Mouse (Mus musculus) left cerebral cortex, adult 8-10 months (tissue): Measurements from ENCODE around the gene Ddx19a. TPM values are rescaled to one million over a fixed set of nuclear protein-coding genes. Genes with fewer than 3 reads are reported as not detected.
"Not testable (repeated sequence)": the region's sequence is repeated elsewhere in the genome, so short reads cannot be mapped to it uniquely, and the experiment has no call there.

Experiments used
- DNase-seq, 2 experiments: peaks; one replicate each; pipeline ENCODE4 v3.0.0; 2022; ENCODE audit warnings: low spot score in 2 of 2
- total RNA-seq, 4 experiments: library from RNA; stranded (reverse); gene quantifications; 2 replicates each; pipeline ENCODE4 v1.2.4; 2022

Gene Ddx19a
- 10 to 100 TPM; 24.6 to 27.5 (median 26.4) TPM for total RNA-seq

- DNase-seq: peak; percentile 77 to 83
Observed at GRCm38 (mm10) chr8:110997547-110998531, at the start of gene Ddx19a. Gene Ddx19a, minus strand, starts transcription at chr8:110997800.

DNA sequence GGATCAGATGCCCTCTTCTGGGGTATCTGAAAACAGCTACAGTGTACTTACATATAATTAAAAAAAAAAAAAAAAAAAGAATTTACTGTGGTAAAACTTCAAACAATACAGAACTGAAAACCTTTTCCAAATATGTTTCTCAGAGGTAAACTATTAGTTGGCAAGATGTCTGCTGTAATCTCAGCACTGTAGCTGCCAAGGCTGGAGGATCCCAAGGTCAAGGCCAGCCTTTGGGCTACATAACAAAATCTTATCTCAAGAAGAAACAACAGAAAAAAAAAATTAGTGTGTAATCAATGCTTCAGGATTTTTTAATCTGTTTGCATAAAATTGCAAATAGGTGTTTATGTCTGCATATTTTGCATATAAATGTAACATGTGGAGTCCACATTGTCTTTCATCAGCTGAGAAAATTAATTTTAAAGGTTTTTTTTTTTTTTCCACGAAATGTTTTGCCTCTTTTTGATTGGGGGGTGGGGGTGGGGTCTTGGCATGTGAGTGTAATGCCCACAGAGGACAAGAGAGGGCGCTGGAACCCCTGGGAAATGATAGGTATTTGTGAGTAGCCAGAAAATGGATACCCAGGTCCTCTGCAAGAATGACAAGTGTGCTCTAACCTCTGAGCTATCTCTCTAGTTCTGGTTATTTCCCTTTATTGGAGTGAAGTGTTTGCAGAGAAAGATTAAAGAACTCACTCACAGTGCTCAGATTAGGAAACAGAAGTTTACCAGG, 46.6 kb upstream of the Ddx19a start:
- no peak for DNase-seq

- DNase-seq: no peak
Observed at GRCm38 (mm10) chr8:111042546-111042945, 44.9 kb upstream of the Ddx19a start.

DNA sequence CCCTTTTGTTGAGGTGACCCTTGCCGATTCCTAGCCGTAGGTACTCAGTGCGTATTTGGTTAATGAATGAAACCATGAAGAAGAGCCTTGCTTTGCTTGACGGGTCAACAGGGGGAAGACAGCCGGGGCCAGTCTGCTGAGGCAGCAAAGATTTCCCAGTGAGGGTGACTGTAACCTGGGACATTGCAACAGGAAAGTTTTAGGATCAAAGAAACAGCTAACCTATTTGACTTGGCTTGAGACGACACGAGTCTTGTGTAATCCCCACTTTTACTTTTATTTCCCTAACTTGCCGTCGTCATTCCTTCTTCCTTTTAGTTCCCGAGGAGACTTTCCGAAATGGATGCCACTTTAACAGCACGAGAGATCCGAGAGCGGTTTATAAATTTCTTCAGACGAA, 39.0 kb upstream of the Ddx19a start:
- no peak for DNase-seq

DNA sequence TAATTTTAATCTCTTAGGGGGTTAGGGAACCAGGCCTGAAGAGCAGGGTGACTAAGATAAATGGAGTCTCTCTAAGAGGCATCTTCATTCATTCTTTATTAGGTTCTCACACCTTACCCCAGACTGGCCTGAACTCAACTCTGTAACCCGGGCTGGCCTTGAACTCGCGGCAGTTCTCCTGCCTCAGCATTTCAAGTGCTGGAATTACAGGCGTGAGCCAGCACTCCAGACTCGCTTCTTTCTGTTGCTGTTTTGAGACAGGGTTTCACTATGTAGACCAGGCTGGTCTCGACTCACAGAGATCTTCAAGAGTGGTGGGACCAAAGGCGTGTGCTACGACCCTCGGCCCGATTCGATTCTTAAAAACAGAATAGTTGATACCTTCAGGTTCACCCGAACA, 36.7 kb upstream of the Ddx19a start:
- no peak for DNase-seq

- DNase-seq: peak; percentile 94 to 99
Observed at GRCm38 (mm10) chr8:111033482-111034215, 36.0 kb upstream of the Ddx19a start.

- no peak for DNase-seq
Observed at GRCm38 (mm10) chr8:111032916-111033315, 35.3 kb upstream of the Ddx19a start, which contains the start of gene Aars. Gene Aars, plus strand, starts transcription at chr8:111033144.

- no peak for DNase-seq
Observed at GRCm38 (mm10) chr8:111031572-111031971, 34.0 kb upstream of the Ddx19a start, which contains the start of gene Ddx19b. Gene Ddx19b, minus strand, starts transcription at chr8:111031751.

- DNase-seq: no peak
Observed at GRCm38 (mm10) chr8:111030045-111030444, 32.4 kb upstream of the Ddx19a start.

DNA sequence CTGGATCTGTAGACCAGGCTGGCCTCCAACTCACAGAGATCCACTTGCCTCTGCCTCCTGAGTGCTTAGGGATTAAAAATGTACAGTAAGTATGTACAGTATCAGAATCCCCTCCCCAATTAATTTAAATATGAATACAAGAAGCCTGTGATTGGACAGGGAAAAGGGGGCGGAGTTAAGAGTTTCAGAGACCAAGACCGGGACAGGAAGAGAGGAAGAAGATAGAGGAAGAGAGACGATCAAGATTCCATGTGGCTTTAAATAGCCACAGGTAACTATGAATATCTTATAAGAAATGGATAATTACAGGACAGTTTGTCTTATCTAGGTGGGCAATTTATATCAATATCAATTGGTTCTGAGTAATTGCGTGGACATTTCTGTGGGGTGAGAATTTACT, 32.0 kb upstream of the Ddx19a start:
- DNase-seq: no peak

- peak; percentile 84 to 85 for DNase-seq
Observed at GRCm38 (mm10) chr8:111027391-111027937, 29.9 kb upstream of the Ddx19a start.

DNA sequence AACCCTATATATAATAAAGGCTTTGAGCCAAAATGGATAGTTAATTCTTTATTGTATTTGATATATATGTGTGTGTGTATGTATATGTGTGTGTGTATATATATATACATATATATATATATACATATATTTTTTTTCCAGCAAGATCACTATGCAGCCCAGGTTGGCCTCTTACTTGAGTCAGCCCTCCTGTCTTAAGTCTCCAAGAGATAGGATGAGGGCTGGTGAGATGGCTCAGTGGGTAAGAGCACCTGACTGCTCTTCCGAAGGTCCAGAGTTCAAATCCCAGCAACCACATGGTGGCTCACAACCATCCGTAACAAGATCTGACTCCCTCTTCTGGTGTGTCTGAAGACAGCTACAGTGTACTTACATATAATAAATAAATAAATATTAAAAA, 29.0 kb upstream of the Ddx19a start:
- not testable (repeated sequence) for DNase-seq

DNA sequence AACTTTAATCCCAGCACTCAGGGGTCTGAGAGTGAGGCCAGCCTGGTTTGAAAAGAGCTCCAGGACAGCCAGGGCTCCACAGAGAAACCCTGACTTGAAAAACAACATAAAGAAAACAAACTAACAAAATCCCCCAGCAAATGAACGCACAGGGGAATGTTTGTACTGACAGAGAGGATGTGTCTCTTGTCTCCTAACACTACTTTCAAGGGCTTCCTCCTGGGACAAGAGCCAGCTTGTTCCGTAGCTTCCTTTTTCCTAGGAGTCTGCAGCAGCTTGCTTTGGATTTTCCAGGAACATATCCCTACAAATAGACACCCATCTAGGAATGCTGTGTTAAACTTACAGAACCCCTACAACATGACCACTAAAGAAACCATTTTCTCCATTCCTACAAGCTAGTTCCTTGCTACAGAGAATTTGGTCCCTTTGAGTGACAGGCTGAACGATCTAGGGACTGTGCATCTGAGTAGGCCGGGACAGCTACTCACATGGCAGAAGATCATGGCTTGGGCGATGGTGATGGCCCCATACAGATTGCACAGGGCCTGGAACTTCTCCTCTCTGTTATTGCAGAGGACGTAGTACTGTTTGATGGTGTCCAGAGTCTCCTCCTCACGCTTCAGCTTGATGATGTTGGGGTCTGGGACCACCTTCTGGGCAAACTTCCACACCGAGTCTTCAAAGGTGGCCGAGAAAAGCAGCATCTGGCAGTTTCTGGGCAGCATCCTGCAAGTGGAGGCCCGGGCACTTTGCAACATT, 12.8 kb upstream of the Ddx19a start:
- DNase-seq: not testable (repeated sequence)

DNA sequence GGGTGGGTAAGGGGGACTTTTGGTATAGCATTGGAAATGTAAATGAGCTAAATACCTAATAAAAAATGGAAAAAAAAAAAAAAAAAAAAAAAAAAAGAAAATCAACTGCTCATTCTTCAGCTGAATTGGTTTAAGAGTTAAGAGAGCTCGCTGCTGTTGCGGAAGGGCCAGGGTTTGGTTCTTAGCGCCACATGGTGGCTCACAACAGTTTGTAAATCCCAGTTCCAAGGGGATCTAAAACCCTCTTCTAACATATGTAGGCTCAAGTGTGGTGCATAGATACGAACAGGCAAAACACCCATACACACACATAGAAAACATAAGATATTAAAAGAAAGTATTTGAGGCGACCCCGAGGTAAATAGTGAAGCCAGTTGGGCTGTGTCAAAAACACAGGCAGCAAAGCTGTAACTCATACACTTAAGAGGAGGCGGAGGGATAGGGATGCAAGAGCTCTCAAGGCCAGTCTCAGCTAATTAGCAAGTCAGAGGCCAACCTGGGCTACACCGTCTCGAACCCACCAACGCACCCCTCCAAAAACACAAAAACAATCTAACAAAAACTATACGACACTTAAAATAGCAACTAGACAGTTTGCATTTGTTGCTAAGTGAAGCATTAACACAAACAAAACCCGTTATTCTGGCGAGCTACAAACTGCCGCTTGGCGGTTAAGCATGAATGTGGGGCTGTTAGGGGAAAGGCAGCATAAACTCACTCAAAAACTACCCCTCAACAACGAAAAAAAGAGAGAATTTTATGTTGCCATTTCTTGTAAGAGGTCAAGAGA, 764 bp downstream of the Ddx19a start:
- no peak for DNase-seq

DNA sequence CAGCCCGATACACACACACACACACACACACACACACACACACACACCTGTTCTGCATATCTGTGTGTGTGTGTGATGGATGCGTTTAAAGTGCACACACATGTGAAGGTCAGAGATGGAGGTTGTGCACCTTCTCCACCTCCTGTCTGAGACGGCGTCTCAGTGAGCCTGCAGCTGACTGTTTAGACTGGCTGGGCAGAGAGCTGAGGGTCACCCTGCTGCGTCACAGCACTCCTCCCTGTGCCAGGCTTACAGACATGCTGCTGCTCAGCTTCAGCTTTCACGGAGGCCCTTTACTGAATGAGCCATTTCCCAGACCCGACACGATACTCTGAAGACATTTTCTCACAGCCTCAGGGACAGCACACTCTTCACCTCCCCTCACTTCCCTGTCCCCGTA, 7.6 kb downstream of the Ddx19a start:
- no peak for DNase-seq

GRCm38 (mm10) chr8:110987805-110988744, 9.5 kb downstream of the Ddx19a start:
- no peak for DNase-seq

DNA sequence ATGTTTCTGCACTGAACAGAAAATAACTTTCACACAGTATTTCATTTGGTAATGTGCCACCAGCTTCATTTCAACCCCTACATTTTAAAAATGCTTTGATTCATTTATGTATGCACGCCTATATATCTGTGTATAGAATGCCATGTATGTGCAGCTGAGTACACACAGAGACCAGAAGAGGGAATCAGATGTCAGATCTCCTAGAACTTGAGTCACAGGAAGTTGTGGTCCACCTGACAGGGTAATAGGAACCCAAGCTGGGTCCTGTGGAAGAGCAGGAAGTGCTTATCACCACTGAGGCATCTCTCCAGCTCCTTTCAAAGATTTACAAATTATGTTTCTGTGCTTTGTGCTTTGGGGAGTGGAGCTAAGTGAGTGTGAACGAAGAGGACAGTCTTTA, 16.3 kb downstream of the Ddx19a start:
- DNase-seq: no peak

DNA sequence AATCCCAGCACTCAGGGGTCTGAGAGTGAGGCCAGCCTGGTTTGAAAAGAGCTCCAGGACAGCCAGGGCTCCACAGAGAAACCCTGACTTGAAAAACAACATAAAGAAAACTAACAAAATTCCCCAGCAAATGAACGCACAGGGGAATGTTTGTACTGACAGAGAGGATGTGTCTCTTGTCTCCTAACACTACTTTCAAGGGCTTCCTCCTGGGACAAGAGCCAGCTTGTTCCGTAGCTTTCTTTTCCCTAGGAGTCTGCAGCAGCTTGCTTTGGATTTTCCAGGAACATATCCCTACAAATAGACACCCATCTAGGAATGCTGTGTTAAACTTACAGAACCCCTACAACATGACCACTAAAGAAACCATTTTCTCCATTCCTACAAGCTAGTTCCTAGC, 19.6 kb downstream of the Ddx19a start:
- not testable (repeated sequence) for DNase-seq
